Mouse (Mus musculus) heart, adult 2 months (tissue): Measurements from ENCODE around the gene Mrps15. TPM values are rescaled to one million over a fixed set of nuclear protein-coding genes. Genes with fewer than 3 reads are reported as not detected.

Source experiments
- DNase-seq, 2 experiments: peaks; one replicate each; pipeline ENCODE4 v3.0.0; 2021
- H3K27ac ChIP-seq: fragments of 200-600 bp; 2 replicates; pipeline ENCODE4 v1.8.1; 2022
- H3K27me3 ChIP-seq: fragments of 200-500 bp; 2 replicates; pipeline ENCODE4 v1.6.1; 2012; ENCODE audit warnings: mild to moderate bottlenecking, low read length, inconsistent platforms, mixed read lengths; ENCODE audit not compliant: control insufficient read depth, insufficient read depth
- H3K36me3 ChIP-seq: fragments of 200-500 bp; 2 replicates; pipeline ENCODE4 v1.6.1; 2012; ENCODE audit warnings: low read length, inconsistent platforms; ENCODE audit not compliant: control insufficient read depth, insufficient read depth
- H3K4me1 ChIP-seq: fragments of 200-500 bp; 2 replicates; pipeline ENCODE4 v1.6.1; 2011; ENCODE audit warnings: low read length; ENCODE audit not compliant: control insufficient read depth, insufficient read depth
- H3K4me3 ChIP-seq: fragments of 200-600 bp; 2 replicates; pipeline ENCODE4 v1.8.1; 2022
- H3K79me2 ChIP-seq: fragments of 200-500 bp; replicated peaks from 2 replicates; pipeline ENCODE4 v1.6.1; 2012; ENCODE audit warnings: mild to moderate bottlenecking, inconsistent platforms, low read length, moderate library complexity, mixed read lengths; ENCODE audit not compliant: control insufficient read depth, insufficient read depth
- H3K9ac ChIP-seq: fragments of 200-500 bp; 2 replicates; pipeline ENCODE4 v1.6.1; 2012; ENCODE audit warnings: low read depth, mild to moderate bottlenecking, control low read depth, inconsistent platforms, low read length, mixed read lengths
- CTCF ChIP-seq: fragments of 200-600 bp; IDR thresholded peaks from 2 replicates; pipeline ENCODE4 v1.8.1; 2022; ENCODE audit warnings: antibody characterized with exemption, mild to moderate bottlenecking, moderate library complexity
- EP300 ChIP-seq: fragments of 200-500 bp; IDR thresholded peaks from 2 replicates; pipeline ENCODE4 v1.6.1; 2011; ENCODE audit warnings: low read depth, low read length, control low read depth; ENCODE audit not compliant: insufficient read depth
- POLR2A ChIP-seq: fragments of 200-500 bp; IDR thresholded peaks from 2 replicates; pipeline ENCODE4 v1.6.1; 2011; ENCODE audit warnings: mild to moderate bottlenecking, low read depth, low read length, control low read depth; ENCODE audit not compliant: insufficient read depth
- WGBS: fragments of 180-500 bp; shearing (Covaris S2); methylation state at CpG from one replicate; pipeline ENCODE4 v1.1.7; 2018; 5-methylcytosine and 5-hydroxymethylcytosine counted together
- intact Hi-C: fragments of 180-260 bp; cut with DNase I; formaldehyde crosslinking; loops from one replicate; pipeline ENCODE4 v1.15.1; 2025
- polyA plus RNA-seq: library from polyadenylated mRNA; depleted of rRNA; stranded (reverse); fragments of >200 nt; gene quantifications from 2 replicates; pipeline ENCODE4 v1.2.3, GENCODE M21; 2012
- total RNA-seq, 2 experiments: library from RNA; stranded (reverse); gene quantifications; 2 replicates each; pipeline ENCODE4 v1.2.3; 2021

Mrps15 gene
- total and polyA plus RNA-seq, 3 experiments, result 40.4 to 78.1 (median 74.9) TPM

DNA sequence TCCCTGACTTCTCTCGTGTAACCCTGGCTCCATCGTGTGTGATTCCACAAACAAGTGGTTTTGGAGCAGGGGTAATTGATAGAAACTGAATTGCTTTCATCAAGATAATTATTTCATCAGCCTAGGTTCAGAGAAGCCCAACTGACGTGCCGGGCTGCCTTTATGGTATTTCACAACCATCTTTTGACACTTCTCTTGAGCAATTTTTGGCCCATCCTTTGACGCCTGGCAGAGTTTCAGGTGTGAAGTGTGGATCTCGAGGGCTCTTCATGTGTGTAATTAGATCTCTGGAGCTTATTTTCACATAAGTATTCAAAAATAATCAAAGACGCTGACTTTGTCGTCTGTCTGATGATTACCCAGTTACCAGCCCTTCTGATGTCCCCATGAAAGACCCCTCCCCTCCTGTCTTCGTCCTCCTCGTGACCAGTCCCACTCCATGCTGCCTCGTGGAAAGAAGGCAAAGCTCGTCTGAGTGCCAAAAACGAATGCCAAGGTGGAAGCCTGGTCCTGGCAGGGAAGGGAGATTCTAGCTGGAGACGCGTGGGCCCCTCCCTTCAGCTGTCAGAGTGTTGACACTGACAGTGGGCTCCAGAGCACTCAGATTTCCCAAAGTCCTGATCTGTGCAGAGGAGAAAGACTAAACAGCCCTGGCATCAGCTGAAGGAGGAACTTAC is 20.8 kb downstream of the Mrps15 start:
- Histone ChIP-seq H3K27me3 (no peaks in the 10 kb centered on the region), H3K4me1 (peaks cover 1% of the 10 kb centered on the region), H3K27ac (no peak overlapping the region), H3K4me3 (no peak overlapping the region), H3K79me2 (no peaks in the 10 kb centered on the region), H3K36me3 (no peaks in the 10 kb centered on the region), H3K9ac (no peak overlapping the region)
- DNase-seq, result peak in 1 of 2 experiments; percentile 65
- intact Hi-C loops, result no loop called here
- TF ChIP-seq EP300, result no peak
- no peak for TF ChIP-seq CTCF
- no peak for TF ChIP-seq POLR2A
- 41% methylated on average over 15 of the region's 15 CpGs for WGBS

DNA sequence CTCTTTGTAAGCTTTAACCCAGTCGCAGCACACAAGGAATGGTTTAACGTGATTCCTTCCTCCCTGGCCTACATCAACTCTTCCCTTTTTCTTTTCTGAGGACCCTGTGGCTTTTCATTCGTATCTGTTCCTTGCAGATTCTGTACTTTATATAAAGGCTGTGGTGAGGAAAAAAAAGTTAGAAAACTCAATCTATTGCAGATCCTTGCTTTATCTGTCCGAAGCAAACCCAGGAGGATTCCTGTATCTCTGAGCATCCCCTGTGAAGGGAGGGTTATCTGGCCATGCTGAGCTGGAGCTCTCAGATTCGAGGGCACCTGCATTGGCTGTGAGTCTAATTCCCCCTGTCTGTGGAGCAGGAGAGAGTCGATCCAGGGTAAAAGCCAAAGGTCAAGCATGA is 22.1 kb downstream of the Mrps15 start:
- H3K27me3 ChIP-seq, result no peaks in the 10 kb centered on the region
- H3K36me3 ChIP-seq, result no peaks in the 10 kb centered on the region
- H3K27ac ChIP-seq, result no peak overlapping the region
- WGBS, result 81% methylated on average over 6 of the region's 6 CpGs
- H3K9ac ChIP-seq, result no peak overlapping the region
- H3K79me2 ChIP-seq, result no peaks in the 10 kb centered on the region
- TF ChIP-seq POLR2A, result no peak
- TF ChIP-seq EP300, result no peak
- TF ChIP-seq CTCF, result no peak
- no peak overlapping the region for H3K4me3 ChIP-seq
- peaks cover 1% of the 10 kb centered on the region for H3K4me1 ChIP-seq
- DNase-seq, result no peak
- intact Hi-C loops, result no loop called here

DNA sequence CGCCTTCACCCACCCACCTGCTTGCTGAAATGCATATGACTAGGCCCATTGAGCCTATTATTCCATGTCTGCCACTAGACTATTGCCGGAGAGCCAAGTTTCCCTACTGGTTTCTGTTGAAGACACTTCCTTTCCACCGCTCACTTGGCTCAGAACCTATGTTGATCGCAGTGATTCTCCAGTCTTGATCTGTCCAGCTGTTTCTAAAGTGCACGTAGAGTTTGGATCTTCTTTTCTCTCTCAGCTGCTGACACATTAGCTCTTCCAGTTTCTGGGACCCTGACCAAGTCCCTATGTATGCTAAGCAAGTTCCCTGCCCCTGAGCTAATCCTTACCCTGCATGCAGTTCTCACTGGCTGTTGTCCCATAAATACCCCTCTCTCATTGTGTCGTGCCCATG is 31.1 kb downstream of the Mrps15 start:
- no peaks in the 10 kb centered on the region for H3K27me3 ChIP-seq
- no peaks in the 10 kb centered on the region for H3K4me1 ChIP-seq
- no peak overlapping the region for H3K9ac ChIP-seq
- H3K36me3 ChIP-seq, result no peaks in the 10 kb centered on the region
- H3K27ac ChIP-seq, result no peak overlapping the region
- TF ChIP-seq POLR2A (no peak), EP300 (no peak), CTCF (no peak)
- H3K79me2 ChIP-seq, result no peaks in the 10 kb centered on the region
- WGBS, result 61% methylated on average over 6 of the region's 6 CpGs
- intact Hi-C loops, result no loop called here
- H3K4me3 ChIP-seq, result no peak overlapping the region
- no peak for DNase-seq

DNA sequence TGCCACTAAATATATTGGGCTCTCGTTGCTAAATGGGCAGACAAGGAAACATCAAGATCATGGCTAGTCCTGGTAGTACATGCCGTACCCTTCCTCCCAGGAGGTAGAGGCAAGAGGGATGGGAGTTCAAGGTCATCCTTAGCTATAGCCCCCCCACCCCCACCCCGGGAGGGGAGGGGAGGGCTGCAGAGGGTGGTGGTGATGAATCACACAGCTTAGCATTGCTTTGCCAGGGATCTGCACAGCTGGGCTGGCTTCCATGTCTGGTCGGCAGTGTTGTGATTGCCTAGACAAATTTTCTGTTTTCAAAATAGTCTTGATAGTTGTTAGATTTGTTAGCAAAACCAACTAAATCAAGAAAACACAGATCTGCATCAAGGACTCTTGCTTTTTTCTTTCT is 32.5 kb downstream of the Mrps15 start:
- DNase-seq, result no peak
- H3K36me3 ChIP-seq, result no peaks in the 10 kb centered on the region
- 71% methylated on average over 4 of the region's 4 CpGs for WGBS

DNA sequence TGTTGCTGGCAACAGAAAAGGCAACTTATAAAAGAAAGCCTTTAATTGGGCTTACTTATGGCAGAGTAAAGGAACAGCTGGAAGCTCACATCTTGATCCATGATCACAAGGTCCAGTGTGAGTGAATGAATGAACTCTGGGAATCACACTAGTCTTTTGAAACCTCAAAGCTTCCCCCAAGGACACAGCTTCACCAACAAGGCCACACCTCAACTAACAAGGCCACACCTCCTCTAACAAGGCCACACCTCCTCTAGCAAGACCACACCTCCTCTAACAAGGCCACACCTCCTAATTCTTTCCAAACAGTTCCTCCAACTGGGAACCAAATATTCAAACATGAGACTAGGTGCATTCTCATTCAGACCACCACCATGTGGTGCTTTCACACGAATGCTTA is 34.9 kb downstream of the Mrps15 start:
- H3K27me3 ChIP-seq, result no peaks in the 10 kb centered on the region
- no peak overlapping the region for H3K4me3 ChIP-seq
- H3K27ac ChIP-seq, result no peak overlapping the region
- H3K36me3 ChIP-seq, result no peaks in the 10 kb centered on the region
- DNase-seq, result no peak
- WGBS, result 88% methylated on average over 1 of the region's 1 CpGs
- intact Hi-C loops, result no loop called here
- no peak for TF ChIP-seq CTCF
- TF ChIP-seq EP300, result no peak
- TF ChIP-seq POLR2A, result no peak
- no peaks in the 10 kb centered on the region for H3K79me2 ChIP-seq
- no peak overlapping the region for H3K9ac ChIP-seq
- H3K4me1 ChIP-seq, result no peaks in the 10 kb centered on the region; the same call in 1 of the 2 replicates

More for the DNA sequence above, 32.5 kb downstream of the Mrps15 start:
- no peaks in the 10 kb centered on the region for H3K4me1 ChIP-seq
- no peaks in the 10 kb centered on the region for H3K27me3 ChIP-seq
- H3K9ac ChIP-seq, result no peak overlapping the region
- TF ChIP-seq POLR2A (no peak), CTCF (no peak), EP300 (no peak)
- H3K27ac ChIP-seq, result no peak overlapping the region
- H3K79me2 ChIP-seq, result no peaks in the 10 kb centered on the region
- intact Hi-C loops, result no loop called here
- no peak overlapping the region for H3K4me3 ChIP-seq

DNA sequence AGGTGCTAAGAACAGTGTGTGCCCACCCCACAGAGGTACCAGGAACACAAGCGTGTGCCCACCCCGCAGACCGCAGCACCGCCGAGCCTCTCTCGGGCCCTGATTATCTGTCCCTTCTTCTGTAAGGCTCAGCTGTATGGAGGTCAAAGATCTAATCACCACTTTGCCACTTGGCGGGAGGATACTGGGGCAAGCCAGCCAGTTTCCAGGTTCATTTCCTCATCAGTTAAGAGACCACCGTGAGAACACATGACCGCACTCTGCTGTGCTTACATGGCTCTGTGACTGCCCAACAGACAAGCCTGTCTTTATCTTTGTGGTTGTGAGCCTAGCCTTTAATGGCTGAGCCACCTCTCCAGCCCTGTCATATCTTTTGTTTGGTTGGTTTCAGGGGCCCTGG is 36.3 kb downstream of the Mrps15 start:
- H3K4me3 ChIP-seq, result no peak overlapping the region
- H3K4me1 ChIP-seq, result no peaks in the 10 kb centered on the region; the same call in 1 of the 2 replicates
- no peak for DNase-seq
- H3K27me3 ChIP-seq, result no peaks in the 10 kb centered on the region
- no peaks in the 10 kb centered on the region for H3K79me2 ChIP-seq
- intact Hi-C loops, result no loop called here
- no peak overlapping the region for H3K27ac ChIP-seq
- H3K9ac ChIP-seq, result no peak overlapping the region
- no peak for TF ChIP-seq EP300
- no peak for TF ChIP-seq CTCF
- TF ChIP-seq POLR2A, result no peak
- no peaks in the 10 kb centered on the region for H3K36me3 ChIP-seq
- WGBS, result 80% methylated on average over 9 of the region's 9 CpGs
